Mouse (Mus musculus): Measurements from ENCODE around the gene Peli3. TPM values are rescaled to one million over a fixed set of nuclear protein-coding genes. Genes with fewer than 3 reads are reported as not detected.

The Peli3 gene
- polyA plus RNA-seq, 1 experiment from 2014 or later, result 3.5 TPM

DNA sequence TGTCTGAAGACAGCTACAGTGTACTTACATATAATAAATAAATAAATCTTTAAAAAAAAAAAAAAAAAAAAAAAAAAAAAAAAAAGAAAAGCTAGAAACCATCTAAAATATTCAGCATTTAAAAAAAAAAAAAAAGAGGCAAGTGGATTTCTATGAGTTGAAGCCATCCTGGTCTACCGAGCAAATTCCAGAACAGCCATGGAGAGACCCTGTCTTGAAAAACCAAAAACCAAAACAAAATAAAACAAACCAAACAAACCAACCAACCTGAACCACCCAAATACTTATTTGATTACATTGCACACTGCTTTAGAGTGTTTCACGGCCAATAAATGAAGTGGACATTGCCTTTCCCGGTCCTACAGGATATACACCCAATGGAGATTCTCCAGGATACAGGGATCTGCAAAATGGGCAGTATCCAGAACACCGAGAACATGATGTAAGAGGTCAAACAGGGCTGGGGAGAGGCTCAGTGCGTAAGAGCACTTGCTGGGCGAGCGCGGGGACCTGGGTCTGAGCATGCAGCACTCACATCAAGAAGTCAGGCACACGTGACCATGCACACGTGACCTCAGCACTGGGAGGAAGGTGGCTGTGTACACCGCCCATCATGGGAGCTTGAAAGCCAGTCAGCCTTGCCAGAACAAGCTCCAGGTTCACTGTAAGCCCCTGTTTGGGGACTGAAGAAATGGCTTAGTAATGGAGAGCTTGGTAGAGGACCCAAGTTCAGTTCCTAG is 17.6 kb downstream of the Peli3 start:
- Histone ChIP-seq H3K4me3 (ENCODE audit: low read depth, low read length) (no peak overlapping the region), H3K4me2 (ENCODE audit: low read depth) (no peak overlapping the region), H3K36me3 (ENCODE audit: control insufficient read depth, insufficient read depth, low read length) (peaks cover 21% of the 10 kb centered on the region), H3K27me3 (ENCODE audit: control insufficient read depth, insufficient read depth, low read length) (no peaks in the 10 kb centered on the region), H3K9ac (ENCODE audit: low read length) (no peak overlapping the region), H3K9me3 (ENCODE audit: control insufficient read depth, low read length) (no peaks in the 10 kb centered on the region), H3K27ac (ENCODE audit: low read depth, low read length) (no peak overlapping the region), H3K4me1 (ENCODE audit: control insufficient read depth, insufficient read depth, low read length) (peaks cover 10% of the 10 kb centered on the region)
- DNase-seq (ENCODE audit: low spot score), result no peak
- 94% methylated on average over 11 of the region's 11 CpGs for WGBS
- ATAC-seq (ENCODE audit: insufficient read depth, low FRiP score, low TSS enrichment), result no peak

GRCm38 (mm10) chr19:4919652-4920051 is 23.3 kb downstream of the Peli3 start:
- Histone ChIP-seq H3K4me1 (ENCODE audit: control insufficient read depth, insufficient read depth, low read length) (no peaks in the 10 kb centered on the region), H3K4me2 (ENCODE audit: low read depth) (no peak overlapping the region), H3K27ac (ENCODE audit: low read depth, low read length) (no peak overlapping the region), H3K4me3 (ENCODE audit: low read depth, low read length) (no peak overlapping the region), H3K9ac (ENCODE audit: low read length) (no peak overlapping the region), H3K9me3 (ENCODE audit: control insufficient read depth, low read length) (no peaks in the 10 kb centered on the region), H3K36me3 (ENCODE audit: control insufficient read depth, insufficient read depth, low read length) (peaks cover 45% of the 10 kb centered on the region), H3K27me3 (ENCODE audit: control insufficient read depth, insufficient read depth, low read length) (no peaks in the 10 kb centered on the region)
- DNase-seq (ENCODE audit: low spot score) (no peak), ATAC-seq (ENCODE audit: insufficient read depth, low FRiP score, low TSS enrichment) (no peak)
- 88% methylated on average over 6 of the region's 6 CpGs for WGBS

- 91% methylated on average over 10 of the region's 10 CpGs for whole genome bisulfite sequencing
- H3K27ac ChIP-seq (ENCODE audit: low read depth, low read length), result no peak overlapping the region
- no peak overlapping the region for H3K4me3 ChIP-seq (ENCODE audit: low read depth, low read length)
- ATAC-seq (ENCODE audit: insufficient read depth, low FRiP score, low TSS enrichment) (no peak), DNase-seq (ENCODE audit: low spot score) (no peak)
- H3K4me2 ChIP-seq (ENCODE audit: low read depth), result no peak overlapping the region
- no peaks in the 10 kb centered on the region for H3K4me1 ChIP-seq (ENCODE audit: control insufficient read depth, insufficient read depth, low read length)
- peaks cover 42% of the 10 kb centered on the region for H3K36me3 ChIP-seq (ENCODE audit: control insufficient read depth, insufficient read depth, low read length)
- H3K9ac ChIP-seq (ENCODE audit: low read length), result no peak overlapping the region
- H3K9me3 ChIP-seq (ENCODE audit: control insufficient read depth, low read length), result no peaks in the 10 kb centered on the region
- H3K27me3 ChIP-seq (ENCODE audit: control insufficient read depth, insufficient read depth, low read length), result no peaks in the 10 kb centered on the region
These were observed 26.1 kb downstream of the Peli3 start for GRCm38 (mm10) chr19:4916827-4917226.

DNA sequence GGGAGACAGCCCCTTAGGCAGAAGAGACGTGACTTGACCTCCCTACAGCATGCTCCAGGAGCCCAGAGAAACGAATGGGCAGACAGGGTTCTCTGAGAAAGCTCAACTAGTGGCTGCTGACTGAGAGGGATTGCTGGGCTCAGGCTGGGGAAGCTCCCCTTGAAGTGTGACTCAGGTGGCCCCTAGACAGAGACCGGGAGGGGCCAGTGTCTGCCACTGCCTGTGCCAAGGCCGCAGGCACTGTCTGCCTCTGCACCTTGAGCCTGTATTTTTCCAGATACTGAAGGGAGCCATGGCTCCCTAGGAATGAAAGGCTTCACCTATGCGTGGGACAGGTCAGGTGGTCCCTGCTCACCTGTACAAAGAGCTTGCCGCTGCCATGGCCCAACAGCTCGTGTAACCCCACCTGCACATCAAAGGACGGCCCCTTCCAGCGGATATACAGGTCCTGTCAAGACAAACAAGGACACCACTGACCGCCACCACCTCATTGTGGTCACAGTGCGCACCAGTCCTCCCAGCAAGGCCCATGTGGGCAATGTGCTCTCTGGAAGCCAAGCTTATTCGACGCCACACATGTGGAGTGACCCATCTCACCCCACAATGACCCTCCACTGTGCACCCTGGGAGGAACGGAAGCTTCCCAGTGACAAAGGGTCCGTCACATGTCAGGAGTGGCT is 26.9 kb downstream of the Peli3 start:
- DNase-seq (ENCODE audit: low spot score), result no peak
- peaks cover 40% of the 10 kb centered on the region for H3K36me3 ChIP-seq (ENCODE audit: control insufficient read depth, insufficient read depth, low read length)
- no peak overlapping the region for H3K27ac ChIP-seq (ENCODE audit: low read depth, low read length)
- no peak for ATAC-seq (ENCODE audit: insufficient read depth, low FRiP score, low TSS enrichment)
- H3K4me3 ChIP-seq (ENCODE audit: low read depth, low read length), result no peak overlapping the region
- H3K4me1 ChIP-seq (ENCODE audit: control insufficient read depth, insufficient read depth, low read length), result no peaks in the 10 kb centered on the region
- no peak overlapping the region for H3K9ac ChIP-seq (ENCODE audit: low read length)
- no peaks in the 10 kb centered on the region for H3K9me3 ChIP-seq (ENCODE audit: control insufficient read depth, low read length)
- WGBS, result 89% methylated on average over 15 of the region's 15 CpGs
- H3K27me3 ChIP-seq (ENCODE audit: control insufficient read depth, insufficient read depth, low read length), result no peaks in the 10 kb centered on the region
- H3K4me2 ChIP-seq (ENCODE audit: low read depth), result no peak overlapping the region

DNA sequence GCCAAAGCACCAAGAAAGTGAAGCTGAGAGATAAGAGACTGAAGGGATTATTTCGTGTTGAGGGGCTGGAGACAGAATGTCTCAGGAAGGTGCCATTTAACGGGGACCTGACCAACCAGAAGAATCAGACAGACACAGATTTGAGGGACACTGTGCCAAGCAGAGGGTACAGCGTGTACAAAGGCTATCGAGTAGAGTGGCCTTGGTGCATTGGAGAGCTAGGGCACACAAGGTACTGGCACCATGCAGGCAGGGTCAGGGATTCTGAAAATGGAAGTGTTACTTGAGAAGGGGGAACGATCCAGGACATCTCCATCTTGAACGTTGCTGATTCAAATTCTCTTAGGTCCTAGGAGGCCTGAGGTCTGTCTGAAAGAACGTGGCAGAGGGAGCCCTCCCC is 33.6 kb downstream of the Peli3 start:
- WGBS, result 93% methylated on average over 7 of the region's 7 CpGs
- no peak overlapping the region for H3K4me3 ChIP-seq (ENCODE audit: low read depth, low read length)
- no peaks in the 10 kb centered on the region for H3K9me3 ChIP-seq (ENCODE audit: control insufficient read depth, low read length)
- no peak overlapping the region for H3K27ac ChIP-seq (ENCODE audit: low read depth, low read length)
- no peak overlapping the region for H3K9ac ChIP-seq (ENCODE audit: low read length)
- peaks cover 5% of the 10 kb centered on the region; the same call in 1 of the 2 replicates for H3K4me1 ChIP-seq (ENCODE audit: control insufficient read depth, insufficient read depth, low read length)
- peaks cover 12% of the 10 kb centered on the region for H3K36me3 ChIP-seq (ENCODE audit: control insufficient read depth, insufficient read depth, low read length)
- DNase-seq (ENCODE audit: low spot score) (no peak), ATAC-seq (ENCODE audit: insufficient read depth, low FRiP score, low TSS enrichment) (no peak)
- no peak overlapping the region for H3K4me2 ChIP-seq (ENCODE audit: low read depth)
- H3K27me3 ChIP-seq (ENCODE audit: control insufficient read depth, insufficient read depth, low read length), result no peaks in the 10 kb centered on the region

GRCm38 (mm10) chr19:4908107-4908506 is 34.8 kb downstream of the Peli3 start:
- ATAC-seq (ENCODE audit: insufficient read depth, low FRiP score, low TSS enrichment) (no peak), DNase-seq (ENCODE audit: low spot score) (peak; percentile 37)
- H3K9ac ChIP-seq (ENCODE audit: low read length), result no peak overlapping the region
- no peaks in the 10 kb centered on the region for H3K9me3 ChIP-seq (ENCODE audit: control insufficient read depth, low read length)
- peaks cover 6% of the 10 kb centered on the region for H3K36me3 ChIP-seq (ENCODE audit: control insufficient read depth, insufficient read depth, low read length)
- H3K4me1 ChIP-seq (ENCODE audit: control insufficient read depth, insufficient read depth, low read length), result peaks cover 5% of the 10 kb centered on the region; the same call in 1 of the 2 replicates
- no peaks in the 10 kb centered on the region for H3K27me3 ChIP-seq (ENCODE audit: control insufficient read depth, insufficient read depth, low read length)
- no peak overlapping the region for H3K4me2 ChIP-seq (ENCODE audit: low read depth)
- H3K4me3 ChIP-seq (ENCODE audit: low read depth, low read length), result no peak overlapping the region
- WGBS, result 91% methylated on average over 4 of the region's 4 CpGs
- H3K27ac ChIP-seq (ENCODE audit: low read depth, low read length), result no peak overlapping the region

GRCm38 (mm10) chr19:4905979-4906794 is 36.7 kb downstream of the Peli3 start, which contains the start of gene Bbs1:
Gene Bbs1, minus strand, starts transcription at chr19:4906628.
- no peak within 1 kb of the TSS for H3K27ac ChIP-seq (ENCODE audit: low read depth, low read length)
- peaks cover 5% of the 10 kb centered on the region; the same call in 1 of the 2 replicates for H3K4me1 ChIP-seq (ENCODE audit: control insufficient read depth, insufficient read depth, low read length)
- H3K4me2 ChIP-seq (ENCODE audit: low read depth), result peak within 1 kb of the TSS; percentile 71
- DNase-seq (ENCODE audit: low spot score) (peak; percentile 86), ATAC-seq (ENCODE audit: insufficient read depth, low FRiP score, low TSS enrichment) (peak; percentile 55; the same call in 1 of the 2 replicates)
- H3K4me3 ChIP-seq (ENCODE audit: low read depth, low read length), result peak within 1 kb of the TSS; percentile 66
- H3K9me3 ChIP-seq (ENCODE audit: control insufficient read depth, low read length), result no peaks in the 10 kb centered on the region
- H3K27me3 ChIP-seq (ENCODE audit: control insufficient read depth, insufficient read depth, low read length), result no peaks in the 10 kb centered on the region
- peaks cover 6% of the 10 kb centered on the region for H3K36me3 ChIP-seq (ENCODE audit: control insufficient read depth, insufficient read depth, low read length)
- peak within 1 kb of the TSS; percentile 67 for H3K9ac ChIP-seq (ENCODE audit: low read length)
- WGBS, result 9% methylated on average over 31 of the region's 31 CpGs

- 80% methylated on average over 3 of the region's 3 CpGs for WGBS
- Histone ChIP-seq H3K27ac (ENCODE audit: low read depth, low read length) (no peak overlapping the region), H3K4me2 (ENCODE audit: low read depth) (no peak overlapping the region), H3K9me3 (ENCODE audit: control insufficient read depth, low read length) (no peaks in the 10 kb centered on the region), H3K36me3 (ENCODE audit: control insufficient read depth, insufficient read depth, low read length) (no peaks in the 10 kb centered on the region; the same call in none of the 2 replicates), H3K4me3 (ENCODE audit: low read depth, low read length) (no peak overlapping the region), H3K9ac (ENCODE audit: low read length) (no peak overlapping the region), H3K4me1 (ENCODE audit: control insufficient read depth, insufficient read depth, low read length) (no peaks in the 10 kb centered on the region), H3K27me3 (ENCODE audit: control insufficient read depth, insufficient read depth, low read length) (no peaks in the 10 kb centered on the region)
- DNase-seq (ENCODE audit: low spot score), result no peak
- ATAC-seq (ENCODE audit: insufficient read depth, low FRiP score, low TSS enrichment), result no peak
These were observed 43.0 kb downstream of the Peli3 start for GRCm38 (mm10) chr19:4899888-4900287.
